Mouse (Mus musculus) adrenal gland, postnatal 4 days (tissue): ENCODE measurements around the gene Irs3. TPM values are rescaled to one million over a fixed set of nuclear protein-coding genes. Genes with fewer than 3 reads are reported as not detected.

Experiments used
- DNase-seq, 2 experiments: peaks; one replicate each; pipeline ENCODE4 v3.0.0; 2021 to 2022; ENCODE audit warnings: low spot score in 2 of 2, mixed read lengths in 2 of 2
- long read RNA-seq, 2 experiments: library from polyadenylated mRNA; stranded (forward); transcript quantifications; one replicate each; pipeline ENCODE4 v2.0.0; 2021
- total RNA-seq, 2 experiments: library from RNA; stranded (reverse); gene quantifications; 2 replicates each; pipeline ENCODE4 v1.2.3; 2021

Irs3 gene
- under 1 TPM; 0.56 to 0.79 TPM for total RNA-seq
- long read RNA-seq, experiment 1 = 0 reads
- long read RNA-seq, experiment 2, partial matches to known transcripts = 0 of 2 reads
- long read RNA-seq, experiment 2, other reads (novel, unspliced or antisense) = 2 of 2 reads

DNA sequence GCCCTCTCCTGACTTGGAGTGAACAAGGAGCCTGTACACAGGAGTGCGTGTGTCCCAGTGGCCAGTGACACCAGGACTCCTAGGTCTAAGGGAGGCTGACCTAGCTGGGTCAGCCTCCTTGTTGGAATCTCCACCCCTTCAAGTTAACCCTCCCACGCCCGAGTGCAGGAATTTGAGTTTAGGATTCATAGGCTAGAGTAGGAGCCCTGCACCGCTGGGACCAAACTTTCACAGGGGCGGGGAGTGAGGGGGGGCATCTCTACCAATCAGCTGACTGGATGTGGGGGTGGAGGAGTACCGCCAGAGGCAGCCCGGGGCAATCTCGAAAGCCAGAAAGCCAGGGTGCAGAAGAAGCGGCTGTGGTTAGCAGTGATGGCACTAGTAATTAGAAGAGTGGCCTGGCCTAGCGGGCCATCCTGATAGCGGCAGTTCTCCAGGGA lies at the start of gene Irs3:
Gene Irs3 (minus strand): TSS at position 63 of the 440 bp plus-strand sequence.
- DNase-seq = no peak

DNA sequence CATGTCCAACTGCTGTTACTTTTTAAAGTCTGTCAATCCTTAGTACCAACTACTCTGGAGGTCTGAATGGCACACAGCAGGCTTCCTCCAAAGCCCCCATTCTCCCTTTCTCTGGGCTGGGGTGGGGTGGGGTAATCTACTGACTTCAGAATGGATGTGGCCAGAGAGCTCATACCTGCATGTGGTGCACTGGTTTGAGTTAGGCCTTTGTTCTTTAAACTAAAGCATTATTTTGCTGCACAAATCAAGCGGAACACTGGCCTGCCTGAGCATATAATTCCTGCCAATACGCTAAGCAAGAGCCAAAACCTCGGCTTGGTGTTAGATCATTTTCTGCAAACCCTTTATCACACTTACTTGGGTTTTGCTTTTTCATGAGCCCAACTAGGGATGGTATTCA lies 49.3 kb upstream of the Irs3 start:
- DNase-seq = no peak

DNA sequence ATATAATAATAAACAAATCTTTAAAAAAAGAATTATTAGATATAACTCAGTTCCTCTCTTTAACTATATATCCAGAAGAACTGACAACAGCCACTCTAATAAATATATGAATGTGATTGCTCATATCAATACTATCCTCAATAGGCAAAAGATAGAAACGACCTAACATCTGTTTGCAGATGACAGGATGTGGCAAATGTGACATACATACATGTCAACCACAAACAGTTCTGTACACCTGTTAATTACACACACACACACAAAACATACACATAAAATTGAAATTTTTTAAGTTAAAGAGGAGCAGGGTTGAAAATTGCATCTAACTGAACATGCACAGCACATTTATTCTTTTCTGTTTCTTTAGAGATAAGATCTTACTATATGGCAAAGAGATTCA lies 46.4 kb upstream of the Irs3 start:
- DNase-seq = no peak

DNA sequence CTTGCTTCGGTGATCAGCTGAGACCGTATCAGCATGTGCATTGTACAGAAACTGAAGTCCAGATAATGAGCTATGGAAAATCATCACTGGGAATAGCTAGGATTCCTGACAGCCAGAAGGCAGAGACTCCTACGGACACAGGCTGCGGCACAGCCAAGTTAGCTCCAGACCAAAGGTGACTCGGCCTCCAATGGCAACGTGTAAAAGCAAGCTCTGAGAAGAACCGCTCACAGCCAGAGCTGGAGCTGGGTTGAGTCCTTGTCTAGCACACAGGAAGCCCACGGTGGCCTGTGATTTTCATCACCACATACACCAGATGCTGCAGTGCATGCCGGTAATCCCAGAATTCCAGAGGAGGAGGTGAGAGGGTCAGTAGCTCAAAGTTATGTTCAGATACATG lies 45.0 kb upstream of the Irs3 start:
- DNase-seq = no peak

DNA sequence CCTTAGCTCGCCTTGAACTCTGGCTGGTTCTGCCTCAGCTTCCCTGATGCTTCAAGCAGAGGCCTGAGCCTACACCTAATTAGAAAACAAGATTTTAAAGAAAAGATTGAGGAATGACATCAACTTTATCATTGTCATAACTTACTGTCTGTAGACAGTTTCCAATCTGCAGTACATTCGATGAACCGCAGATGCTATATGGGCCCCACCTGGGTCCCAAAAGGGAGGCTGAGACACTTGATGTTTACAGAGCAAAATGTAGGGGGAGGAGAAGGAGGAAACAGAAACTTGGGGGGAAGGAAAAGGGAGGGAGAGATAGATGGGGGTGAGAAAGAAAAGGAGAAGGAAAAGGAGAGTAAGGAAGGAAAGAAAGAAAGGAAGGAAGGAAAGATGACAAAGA lies 44.5 kb upstream of the Irs3 start:
- no peak for DNase-seq

DNA sequence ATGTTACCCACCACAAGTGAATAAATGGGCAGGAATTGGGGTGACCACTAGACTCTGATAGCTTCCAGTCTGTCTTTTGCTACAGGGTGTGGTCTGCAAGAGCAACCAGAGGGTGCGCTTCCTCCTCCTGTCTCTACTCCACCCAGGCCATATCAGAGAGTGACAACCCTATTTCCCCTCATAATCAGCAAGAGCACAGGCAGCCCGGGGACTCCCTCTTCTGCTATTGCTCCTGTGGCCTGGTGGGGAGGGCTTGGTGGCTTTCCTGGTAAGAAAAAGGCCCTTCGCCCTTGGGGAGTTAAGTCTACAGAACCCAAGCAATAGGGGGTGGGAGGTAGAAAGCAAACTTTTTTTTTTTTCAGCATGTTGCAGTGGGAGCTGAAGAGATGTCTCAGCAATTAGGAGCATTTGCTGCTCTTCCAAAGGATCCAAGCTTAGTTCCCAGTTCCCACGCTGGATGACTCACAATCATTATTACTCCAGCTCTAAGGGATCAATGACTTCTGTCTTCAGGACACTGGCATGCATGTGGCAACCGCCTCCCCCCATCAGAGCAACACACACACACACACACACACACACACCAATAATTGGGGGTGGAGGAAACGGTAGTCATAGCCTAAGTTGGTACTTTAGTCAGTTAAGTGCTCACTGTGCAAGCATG lies 40.7 kb upstream of the Irs3 start:
- no peak for DNase-seq

DNA sequence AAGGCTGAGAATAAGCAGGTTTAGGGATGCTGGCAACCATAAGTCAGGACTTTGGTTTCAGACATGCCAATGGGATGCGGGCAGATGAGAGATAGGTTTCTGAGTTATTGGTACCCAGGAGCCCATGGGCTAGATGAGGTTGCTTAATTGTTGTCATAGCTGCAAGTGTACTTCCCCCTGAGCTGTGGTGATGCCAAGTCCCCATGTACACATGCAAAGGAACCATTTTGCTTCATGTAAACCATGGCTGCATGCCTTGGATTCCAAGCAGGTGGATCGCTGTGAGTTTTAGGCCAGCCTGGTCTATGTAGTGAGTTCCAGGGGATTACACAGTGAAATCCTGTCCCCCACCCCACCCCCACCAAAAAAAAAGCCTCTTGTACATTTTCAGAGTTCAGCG lies 40.1 kb upstream of the Irs3 start:
- DNase-seq = no peak

DNA sequence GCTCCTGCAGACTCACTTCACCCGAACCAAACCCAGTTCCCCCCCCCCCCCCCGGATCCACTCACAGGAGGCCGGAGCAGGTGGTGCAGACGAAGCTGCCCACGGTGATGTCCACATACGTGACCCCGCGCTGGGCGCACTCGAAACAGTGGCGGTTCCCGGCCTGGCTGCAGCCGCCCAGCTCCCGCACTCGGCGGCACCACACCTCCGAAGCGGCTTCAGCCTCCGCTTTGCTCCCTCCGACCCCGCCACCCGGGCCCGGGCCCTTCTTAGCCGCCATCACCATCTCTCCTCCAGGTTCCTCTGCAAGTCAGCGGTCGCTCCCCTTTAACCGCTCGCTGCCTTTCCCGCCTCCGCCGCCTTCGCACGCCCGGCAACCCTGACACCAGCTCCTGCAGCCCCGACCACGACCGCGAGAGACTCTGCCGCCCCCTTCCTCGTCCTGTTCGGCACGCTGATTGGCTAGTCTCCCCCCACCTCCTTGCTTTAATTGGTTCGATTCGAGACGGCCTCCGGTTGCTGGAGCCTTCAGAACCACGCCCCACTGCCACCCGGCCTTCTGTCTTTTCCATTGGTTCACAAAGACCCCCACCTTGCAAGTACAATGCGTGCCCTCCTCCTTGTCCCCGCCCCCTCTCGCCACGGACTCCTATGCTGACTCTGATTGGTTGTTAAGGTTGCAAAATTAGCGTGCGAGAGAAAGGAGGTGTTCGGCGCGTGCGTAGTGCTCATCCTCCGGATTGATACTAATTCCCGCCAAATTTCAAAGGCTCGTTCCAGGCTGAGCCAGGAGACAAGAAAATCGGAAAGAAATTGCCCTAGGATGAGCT lies 39.0 kb upstream of the Irs3 start, which contains the start of gene Agfg2:
Gene Agfg2 (minus strand): TSS at position 433 of the 830 bp plus-strand sequence.
- DNase-seq = peak; percentile 91 to 95

DNA sequence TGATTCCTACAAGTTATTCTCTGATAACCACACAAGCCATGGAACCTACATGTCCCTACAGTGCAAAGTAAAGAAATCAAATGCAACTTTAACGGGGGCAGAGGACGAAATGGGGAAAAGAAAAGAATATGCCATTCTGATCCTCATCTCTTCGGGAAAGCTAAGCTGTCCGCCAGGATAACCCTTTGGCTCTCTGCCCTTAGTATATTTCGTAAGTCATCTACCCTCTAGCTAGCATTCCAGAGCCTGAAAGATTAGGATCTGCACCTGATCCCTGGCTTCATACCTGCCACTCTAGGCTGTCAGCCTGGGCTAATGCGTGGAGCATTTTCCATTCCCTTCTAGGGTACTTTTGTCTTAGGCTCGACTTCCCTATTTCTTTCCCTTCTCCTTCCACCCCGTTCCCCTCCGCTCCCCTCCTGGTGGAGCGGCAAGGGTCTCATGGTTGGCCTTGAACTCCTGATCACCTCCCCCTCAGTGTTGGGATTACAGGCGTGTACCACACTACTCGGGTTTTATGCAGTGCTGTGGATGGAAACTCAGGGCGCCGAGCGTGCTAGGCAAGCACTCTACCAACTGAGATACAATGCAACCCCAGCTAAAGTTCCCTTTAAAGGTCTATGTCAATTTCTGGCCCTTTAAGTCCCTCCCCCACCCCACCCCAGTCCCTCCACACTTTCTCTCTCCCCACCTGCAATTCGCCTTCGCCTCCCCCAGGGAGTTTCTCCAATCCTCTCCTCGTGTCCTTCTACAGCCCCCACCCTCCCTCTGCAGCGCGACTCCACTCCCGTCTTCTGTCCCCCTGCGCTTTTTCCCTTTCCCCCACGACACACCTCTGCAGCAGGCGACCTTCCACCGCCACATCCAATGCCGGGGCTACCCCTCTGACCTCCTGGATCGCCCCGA lies 38.1 kb upstream of the Irs3 start:
- DNase-seq = no peak

DNA sequence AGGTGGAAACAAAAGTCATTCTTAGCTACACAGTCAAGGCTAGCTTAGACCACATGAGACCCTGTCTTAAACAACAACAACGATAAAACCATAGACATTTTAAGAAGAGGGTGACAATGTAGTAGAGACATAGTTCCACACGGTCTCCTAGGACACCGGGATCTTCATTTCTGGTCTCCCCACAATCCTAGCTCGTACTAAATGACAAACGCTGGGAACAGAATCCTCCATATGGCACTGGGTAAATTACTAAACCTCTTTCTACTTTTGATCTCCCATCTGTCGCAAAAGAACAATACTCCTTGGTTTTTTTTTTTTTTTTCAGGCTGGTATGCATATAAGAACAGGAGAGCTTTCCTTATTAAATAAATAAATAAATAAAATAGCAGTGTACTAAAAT lies 37.0 kb upstream of the Irs3 start:
- DNase-seq = no peak

DNA sequence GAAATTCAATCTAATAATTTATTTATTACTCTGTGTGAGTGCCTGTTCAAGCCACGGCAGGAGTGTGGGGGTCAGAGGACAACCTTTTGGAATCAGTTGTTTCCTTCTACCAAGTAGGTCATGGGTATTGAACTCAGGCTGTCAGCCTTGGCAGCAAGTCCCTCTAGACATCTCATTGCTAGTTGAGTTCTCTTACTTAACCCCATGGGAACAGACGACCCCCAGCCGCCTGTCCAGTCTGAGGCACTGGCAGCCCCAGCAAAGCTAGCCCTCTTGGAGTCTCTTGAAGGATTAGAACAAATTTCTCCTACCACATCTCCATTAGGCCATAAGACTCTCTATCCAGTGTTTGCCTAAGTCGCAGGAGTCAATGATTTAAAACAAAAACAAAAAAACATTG lies 34.2 kb upstream of the Irs3 start:
- no peak for DNase-seq

DNA sequence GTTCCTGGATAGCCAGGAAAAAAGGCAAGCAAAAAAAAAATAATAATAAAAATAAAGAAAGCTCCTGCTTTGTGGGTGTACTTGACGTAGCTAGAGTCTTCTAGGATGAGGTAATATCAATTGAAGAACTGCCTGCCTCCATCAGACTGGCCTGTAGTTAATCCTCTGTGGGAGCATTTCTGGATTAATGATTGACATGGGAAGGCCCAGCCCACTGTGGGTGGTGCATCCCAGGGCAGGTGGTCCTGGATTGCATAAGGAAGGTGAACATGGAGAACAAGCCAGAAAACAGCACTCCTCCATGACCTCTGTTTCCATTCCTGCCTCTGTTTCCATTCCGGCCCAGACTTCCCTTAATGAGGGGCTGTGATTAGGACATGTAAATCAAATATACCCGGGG lies 33.2 kb upstream of the Irs3 start:
- DNase-seq = no peak

DNA sequence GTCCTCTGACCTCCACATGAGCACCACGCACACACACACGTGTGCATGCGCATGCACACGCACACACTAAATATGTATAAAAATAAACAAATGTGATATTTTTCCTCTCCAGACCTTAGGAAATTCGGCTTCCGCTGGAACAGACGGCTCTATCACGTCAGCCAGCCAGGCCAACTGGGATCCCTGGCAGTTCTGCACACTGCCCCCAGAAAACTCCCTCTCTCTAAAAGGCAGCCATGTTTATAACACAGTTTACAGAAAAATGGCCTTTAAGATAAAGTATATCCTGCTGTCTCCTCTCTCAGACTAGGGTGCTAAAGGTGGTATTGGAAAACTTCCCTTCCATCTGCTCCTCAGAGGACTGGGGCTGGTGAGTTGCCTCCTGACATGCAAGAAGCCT lies 32.3 kb upstream of the Irs3 start:
- no peak for DNase-seq

DNA sequence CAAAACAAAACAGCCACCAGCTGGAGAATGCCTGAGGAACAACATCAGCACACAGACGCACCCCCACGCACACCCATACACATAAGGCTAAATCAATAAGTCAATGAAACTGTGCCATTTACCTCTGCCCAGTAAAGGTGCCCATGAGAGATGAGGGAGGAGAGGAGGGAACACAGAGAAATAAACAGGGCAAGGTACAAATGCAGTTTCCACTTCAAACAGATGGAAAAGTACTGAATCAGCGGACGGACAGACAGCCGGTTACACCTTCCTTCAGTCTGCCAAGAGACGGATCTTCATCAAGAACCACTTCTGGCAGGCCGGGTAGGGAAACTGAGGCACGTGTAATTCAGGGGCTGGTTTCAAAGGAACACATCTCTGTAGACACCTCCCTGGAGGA lies 29.3 kb upstream of the Irs3 start:
- DNase-seq = no peak

DNA sequence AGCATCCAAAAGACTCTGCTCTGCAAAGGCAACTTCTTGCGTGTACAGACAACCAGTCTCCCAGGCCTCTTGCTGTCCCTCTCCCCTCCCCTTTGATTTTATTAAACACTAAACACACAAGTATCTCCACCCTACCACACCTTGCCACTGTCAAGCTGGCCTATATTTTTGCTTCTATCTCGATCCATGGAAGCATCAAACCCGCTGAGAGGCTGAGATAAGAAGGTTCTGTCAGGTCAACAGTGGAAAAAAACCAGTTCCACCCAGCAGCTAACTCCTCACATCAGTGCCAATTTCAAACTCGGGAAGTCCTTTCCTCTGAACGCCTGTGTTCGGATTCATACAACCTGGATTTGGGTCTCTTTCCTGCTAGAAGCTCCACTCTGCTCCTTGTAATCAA lies 27.5 kb upstream of the Irs3 start:
- no peak for DNase-seq

DNA sequence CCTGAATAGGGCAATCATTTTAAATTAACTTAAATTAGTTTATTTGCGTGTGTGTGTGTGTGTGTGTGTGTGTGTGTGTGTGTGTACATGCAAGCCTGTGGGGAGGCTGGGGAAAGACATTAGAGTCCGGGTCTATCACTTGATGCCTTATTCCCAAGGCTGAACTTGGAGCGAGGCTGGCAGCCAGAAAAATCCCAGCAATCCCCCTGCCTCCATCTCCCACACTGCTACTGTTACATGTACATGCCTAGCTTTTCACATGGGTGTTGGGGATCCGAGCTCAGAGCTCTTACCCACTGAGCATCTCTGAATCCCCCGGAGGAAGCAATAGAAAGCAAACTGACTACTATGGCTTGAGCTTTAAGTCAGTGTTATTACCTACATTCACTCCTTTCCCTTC lies 26.8 kb upstream of the Irs3 start:
- DNase-seq = no peak

DNA sequence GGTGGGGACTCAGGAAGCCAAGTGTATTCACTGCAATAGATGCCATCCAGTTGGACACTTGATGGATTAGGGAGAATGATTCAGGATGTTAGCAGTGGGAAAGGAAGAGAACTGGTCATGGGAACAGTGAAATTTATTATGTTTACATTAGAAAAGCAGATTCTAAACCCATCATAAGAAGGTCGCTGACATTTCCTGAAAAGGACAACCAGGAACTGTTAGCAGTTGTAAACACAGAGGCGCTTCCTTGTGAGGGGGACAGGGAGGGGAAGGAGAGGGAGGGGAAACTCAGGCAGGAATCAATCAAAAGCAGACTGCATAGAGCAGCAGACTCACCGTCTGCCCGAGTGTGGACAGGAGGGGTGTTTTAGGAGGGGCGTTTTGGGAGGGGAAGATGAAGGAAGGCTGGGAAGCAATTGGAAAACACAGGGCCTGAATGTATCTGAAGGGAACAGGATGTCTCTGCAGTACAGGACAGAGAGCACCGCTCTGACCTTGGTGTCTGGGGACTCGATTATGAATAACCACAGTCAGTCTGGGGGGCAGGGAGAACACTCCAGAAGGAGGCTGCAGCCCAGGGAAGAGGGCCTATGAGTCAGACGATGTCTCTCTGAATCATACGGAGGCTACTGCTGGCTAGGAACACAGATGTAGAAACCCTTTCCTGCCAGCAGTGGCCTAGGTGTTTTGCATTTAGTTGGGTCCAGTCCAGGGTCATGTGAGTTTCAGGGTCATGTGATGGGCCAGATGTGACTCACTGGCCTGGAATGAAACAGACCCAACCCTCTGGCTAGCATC lies 26.1 kb upstream of the Irs3 start:
- peak; percentile 21 to 72 for DNase-seq

DNA sequence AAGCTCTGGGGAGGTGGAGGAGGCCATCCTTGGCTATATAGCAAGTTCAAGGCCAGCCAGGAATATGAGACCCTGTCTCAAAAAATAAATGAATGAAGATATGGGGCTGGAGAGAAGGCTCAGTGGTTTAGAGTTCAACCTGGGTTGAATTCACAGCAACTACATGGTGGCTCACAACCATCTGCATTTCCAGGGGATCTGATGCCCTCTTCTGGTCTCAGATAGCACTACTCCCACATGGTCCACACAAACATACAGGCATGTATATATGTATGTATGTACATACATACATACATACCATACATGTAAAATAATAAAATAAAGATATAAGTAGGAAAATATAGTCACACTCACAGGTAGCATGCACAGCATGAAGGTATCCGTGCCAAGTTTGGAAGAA lies 24.7 kb upstream of the Irs3 start:
- DNase-seq = no peak

DNA sequence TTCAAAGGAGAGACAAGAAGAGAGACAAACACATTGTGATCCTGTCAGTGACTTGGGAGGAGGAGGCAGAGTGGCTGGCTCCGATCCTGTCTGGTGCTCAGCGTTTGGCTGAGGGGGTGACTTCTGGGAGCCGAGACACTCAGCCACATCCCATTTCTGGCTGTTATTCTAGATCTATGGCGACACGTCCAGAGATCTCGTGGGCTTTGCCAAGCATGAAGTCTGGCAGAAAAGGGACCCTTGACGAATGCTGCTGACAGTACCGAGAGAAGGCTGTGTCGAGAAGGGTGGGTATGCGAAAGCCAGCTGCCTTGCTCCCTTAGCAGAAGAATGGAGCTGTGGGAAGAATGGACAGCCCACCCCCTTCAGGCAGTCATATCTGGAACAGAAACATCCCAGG lies 23.5 kb upstream of the Irs3 start:
- DNase-seq = no peak

DNA sequence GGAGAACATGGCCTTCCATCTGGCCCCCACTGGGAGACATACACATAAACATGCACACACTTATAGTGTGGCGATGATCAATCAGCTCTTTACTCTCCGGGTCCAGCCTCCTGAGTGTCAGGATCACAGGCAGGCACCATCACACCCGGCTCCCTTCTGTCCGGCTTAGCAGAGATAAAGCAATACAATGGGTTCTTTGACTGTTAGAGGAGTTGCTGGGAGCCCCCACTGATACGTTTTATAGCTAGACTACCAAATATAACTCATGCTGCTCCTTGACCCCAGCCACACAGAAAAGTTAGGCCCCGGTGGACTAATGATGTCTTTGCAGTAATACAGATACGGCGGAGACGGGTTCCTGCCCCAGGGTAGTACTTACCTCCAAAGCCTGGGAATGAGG lies 17.5 kb upstream of the Irs3 start:
- no peak for DNase-seq
